Mouse (Mus musculus) heart, embryonic 14.5 days (tissue): ENCODE results near the gene Tcf7l1. TPM values are rescaled to one million over a fixed set of nuclear protein-coding genes. Genes with fewer than 3 reads are reported as not detected.

Experiments
- ATAC-seq: fragments of 200-750 bp; cut with Nextera tagmentation; 2 replicates; pipeline ENCODE4 v1.8.0; 2017; ENCODE audit warnings: low read depth, moderate TSS enrichment; ENCODE audit not compliant: insufficient number of reproducible peaks, insufficient read depth, low FRiP score
- H3K27ac ChIP-seq, 2 experiments: fragments of 200-500 bp in 1 of 2; fragments of 300-500 bp in 1 of 2; sonication (generic) in 1 of 2; replicated peaks in 1 of 2; 2 replicates each; pipeline ENCODE4 v1.5.1; 2012 to 2014; ENCODE audit warnings: low read depth in 2 of 2, low read length in 2 of 2, control low read depth in 1 of 2, mild to moderate bottlenecking in 1 of 2, mixed read lengths in 1 of 2; ENCODE audit not compliant: control insufficient read depth in 1 of 2, insufficient read depth in 1 of 2
- H3K27me3 ChIP-seq: fragments of 300-500 bp; sonication (generic); 2 replicates; pipeline ENCODE4 v1.6.1; 2014; ENCODE audit warnings: mild to moderate bottlenecking, low read length, control low read depth; ENCODE audit not compliant: control insufficient read depth, insufficient read depth
- H3K36me3 ChIP-seq: fragments of 300-500 bp; sonication (generic); 2 replicates; pipeline ENCODE4 v1.6.1; 2014; ENCODE audit warnings: mild to moderate bottlenecking, control low read depth, low read length, mixed read lengths; ENCODE audit not compliant: control insufficient read depth, insufficient read depth
- H3K4me1 ChIP-seq, 2 experiments: fragments of 200-500 bp in 1 of 2; fragments of 300-500 bp in 1 of 2; sonication (generic) in 1 of 2; 2 replicates each; pipeline ENCODE4 v1.6.1; 2012 to 2014; ENCODE audit warnings: low read length in 2 of 2, control low read depth in 1 of 2, mixed read lengths in 1 of 2; ENCODE audit not compliant: control insufficient read depth in 2 of 2, insufficient read depth in 2 of 2
- H3K4me2 ChIP-seq: fragments of 300-500 bp; sonication (generic); 2 replicates; pipeline ENCODE4 v1.6.1; 2014; ENCODE audit warnings: mild to moderate bottlenecking, low read length
- H3K4me3 ChIP-seq, 2 experiments: fragments of 200-500 bp in 1 of 2; fragments of 300-500 bp in 1 of 2; sonication (generic) in 1 of 2; 2 replicates each; pipeline ENCODE4 v1.5.1; 2012 to 2014; ENCODE audit warnings: low read length in 2 of 2, mild to moderate bottlenecking in 2 of 2, control low read depth in 1 of 2, low read depth in 1 of 2, moderate library complexity in 1 of 2; ENCODE audit not compliant: control insufficient read depth in 1 of 2, insufficient read depth in 1 of 2
- H3K9ac ChIP-seq: fragments of 300-500 bp; sonication (generic); 2 replicates; pipeline ENCODE4 v1.6.1; 2014; ENCODE audit warnings: mild to moderate bottlenecking, low read length
- H3K9me3 ChIP-seq: fragments of 300-500 bp; sonication (generic); 2 replicates; pipeline ENCODE4 v1.6.1; 2016; ENCODE audit warnings: low read length, control low read depth; ENCODE audit not compliant: control insufficient read depth
- WGBS: fragments of 180-500 bp; shearing (Covaris S2); extraction: QIAGEN DNeasy Blood & Tissue Kit; methylation state at CpG from one replicate; pipeline ENCODE4 v1.1.7; 2014; 5-methylcytosine and 5-hydroxymethylcytosine counted together
- polyA plus RNA-seq: library from polyadenylated mRNA; unstranded; fragments of >200 nt; fragmentation: Nextera tagmentation; extraction: Ambion mirVana; gene quantifications from 2 replicates; pipeline ENCODE4 v1.2.1, GENCODE M21; 2014

Gene Tcf7l1
- polyA plus RNA-seq, 1 experiment from 2014 or later: 17.4 TPM

- Histone ChIP-seq H3K27me3 (no peaks in the 10 kb centered on the region), H3K9ac (no peak overlapping the region), H3K36me3 (peaks cover 5% of the 10 kb centered on the region), H3K27ac (no peak overlapping the region), H3K4me3 (no peak overlapping the region), H3K9me3 (no peaks in the 10 kb centered on the region), H3K4me2 (no peak overlapping the region), H3K4me1 (peaks cover 3 to 7% of the 10 kb centered on the region in 2 experiments; a peak in 3 of 4 replicates)
- WGBS: 79% methylated on average over 3 of the region's 3 CpGs
- ATAC-seq: no peak
Measured at GRCm38 (mm10) chr6:72636940-72637339, 152.1 kb downstream of the Tcf7l1 start.

- Histone ChIP-seq H3K4me2 (peak overlapping the region; percentile 45), H3K9me3 (no peaks in the 10 kb centered on the region), H3K9ac (peak overlapping the region; percentile 38; the same call in 1 of the 2 replicates), H3K27ac (0 out of 4 replicates have a peak overlapping the region, but pooled peaks of 1 of the 2 experiments have one; percentile 33), H3K27me3 (no peaks in the 10 kb centered on the region), H3K4me3 (no peak overlapping the region), H3K4me1 (peaks cover 3 to 7% of the 10 kb centered on the region in 2 experiments; a peak in 3 of 4 replicates), H3K36me3 (peaks cover 14% of the 10 kb centered on the region)
- ATAC-seq: peak; percentile 44; the same call in 1 of the 2 replicates
- 36% methylated on average over 12 of the region's 12 CpGs for WGBS
Measured at GRCm38 (mm10) chr6:72635760-72636431, 153.2 kb downstream of the Tcf7l1 start.

DNA sequence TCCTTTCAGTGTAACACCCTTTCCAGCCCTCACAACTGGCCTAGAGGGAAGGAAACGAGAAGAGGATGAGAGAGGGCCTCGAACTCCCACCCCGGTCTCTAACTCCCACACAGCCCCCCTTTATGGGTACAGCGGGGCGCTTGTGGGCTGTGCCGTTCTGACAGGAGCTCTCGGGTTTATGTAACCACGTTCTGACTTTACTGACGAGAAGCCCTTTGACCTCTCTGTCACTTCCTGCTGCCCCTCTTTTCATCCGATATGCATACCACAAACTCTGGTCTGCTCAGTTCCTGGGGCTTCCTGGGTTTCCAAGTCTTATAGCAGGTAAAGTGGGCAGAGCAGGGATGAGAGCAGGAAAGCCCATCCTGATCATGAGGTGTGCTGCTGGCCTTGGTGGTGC lies 154.7 kb downstream of the Tcf7l1 start:
- H3K4me1 ChIP-seq: peaks cover 3 to 7% of the 10 kb centered on the region in 2 experiments; a peak in 3 of 4 replicates
- no peak overlapping the region for H3K9ac ChIP-seq
- H3K4me3 ChIP-seq: no peak overlapping the region
- no peak overlapping the region for H3K4me2 ChIP-seq
- H3K9me3 ChIP-seq: no peaks in the 10 kb centered on the region
- H3K36me3 ChIP-seq: peaks cover 29% of the 10 kb centered on the region
- no peak overlapping the region for H3K27ac ChIP-seq
- H3K27me3 ChIP-seq: no peaks in the 10 kb centered on the region
- 75% methylated on average over 10 of the region's 10 CpGs for WGBS
- no peak for ATAC-seq

GRCm38 (mm10) chr6:72631700-72632099 lies 157.4 kb downstream of the Tcf7l1 start:
- no peak for ATAC-seq

GRCm38 (mm10) chr6:72630961-72631360 lies 158.1 kb downstream of the Tcf7l1 start:
- no peak for ATAC-seq
- H3K36me3 ChIP-seq: peaks cover 54% of the 10 kb centered on the region

More at GRCm38 (mm10) chr6:72631700-72632099, 157.4 kb downstream of the Tcf7l1 start:
- no peak overlapping the region for H3K4me2 ChIP-seq
- no peak overlapping the region for H3K27ac ChIP-seq
- no peak overlapping the region for H3K9ac ChIP-seq
- no peaks in the 10 kb centered on the region for H3K27me3 ChIP-seq
- H3K36me3 ChIP-seq: peaks cover 49% of the 10 kb centered on the region
- no peaks in the 10 kb centered on the region for H3K9me3 ChIP-seq
- H3K4me1 ChIP-seq: peaks cover 3 to 7% of the 10 kb centered on the region in 2 experiments; a peak in 3 of 4 replicates
- 71% methylated on average over 6 of the region's 6 CpGs for WGBS
- H3K4me3 ChIP-seq: no peak overlapping the region

GRCm38 (mm10) chr6:72630370-72630769 lies 158.7 kb downstream of the Tcf7l1 start:
- H3K27ac ChIP-seq: no peak overlapping the region
- H3K4me3 ChIP-seq: no peak overlapping the region
- peaks cover 54% of the 10 kb centered on the region for H3K36me3 ChIP-seq
- WGBS: 92% methylated on average over 2 of the region's 2 CpGs
- no peaks in the 10 kb centered on the region for H3K4me1 ChIP-seq
- ATAC-seq: no peak
- no peaks in the 10 kb centered on the region for H3K27me3 ChIP-seq
- no peak overlapping the region for H3K9ac ChIP-seq
- H3K4me2 ChIP-seq: no peak overlapping the region
- H3K9me3 ChIP-seq: no peaks in the 10 kb centered on the region

More at GRCm38 (mm10) chr6:72630961-72631360, 158.1 kb downstream of the Tcf7l1 start:
- H3K9me3 ChIP-seq: no peaks in the 10 kb centered on the region
- no peak overlapping the region for H3K9ac ChIP-seq
- no peak overlapping the region for H3K27ac ChIP-seq
- 86% methylated on average over 14 of the region's 14 CpGs for WGBS
- H3K27me3 ChIP-seq: no peaks in the 10 kb centered on the region
- 0 out of 4 replicates have a peak, but pooled peaks cover 0 to 2% of the 10 kb centered on the region in 2 experiments for H3K4me1 ChIP-seq
- no peak overlapping the region for H3K4me2 ChIP-seq
- no peak overlapping the region for H3K4me3 ChIP-seq

DNA sequence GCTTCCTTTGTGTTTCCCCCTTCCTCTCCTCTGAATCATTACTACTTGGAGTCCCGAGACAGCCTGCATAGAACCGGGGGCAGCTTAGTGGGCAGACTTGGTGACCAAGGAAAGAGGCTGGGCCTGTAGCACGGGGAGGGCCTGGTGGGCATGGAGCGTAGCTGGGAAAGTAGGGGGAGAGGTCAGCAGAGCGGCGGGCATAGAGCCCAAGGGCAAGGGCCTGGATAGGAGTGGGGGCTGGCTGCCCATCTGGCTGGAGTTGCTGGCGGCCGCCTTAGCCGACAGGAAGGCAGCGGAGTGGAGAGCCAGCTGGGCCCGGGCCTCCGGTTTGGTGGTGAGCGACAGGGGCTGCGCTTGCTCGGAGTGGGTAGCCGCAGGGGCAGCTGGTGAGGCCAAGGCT lies 161.8 kb downstream of the Tcf7l1 start:
- peaks cover 52% of the 10 kb centered on the region for H3K36me3 ChIP-seq
- H3K27ac ChIP-seq: no peak overlapping the region
- no peak overlapping the region for H3K4me3 ChIP-seq
- no peaks in the 10 kb centered on the region for H3K27me3 ChIP-seq
- WGBS: 92% methylated on average over 16 of the region's 16 CpGs
- ATAC-seq: no peak
- H3K4me2 ChIP-seq: no peak overlapping the region
- no peak overlapping the region for H3K9ac ChIP-seq
- no peaks in the 10 kb centered on the region for H3K9me3 ChIP-seq
- H3K4me1 ChIP-seq: no peaks in the 10 kb centered on the region
